15 mouse cellular contexts compared by ENCODE assay signal in genomic region chr1:7502363-7502762, GRCm38 (mm10).
"Had no signal": no experiment of that assay in that cellular context is flagged by ENCODE, and none has a peak within 500 bp of the region (broad histone marks: within the 10 kb centered on the region; RNA-seq: fewer than 3 reads in every experiment).

No protein-coding gene starts in this region.

- H3K27ac ChIP-seq: kidney, embryonic 15.5 days; limb, embryonic 12.5 days; liver, embryonic 13.5 days; macrophage; midbrain, embryonic 15.5 days; neural tube, embryonic 12.5 days; stomach, embryonic 15.5 days had no signal

- H3K4me1 ChIP-seq: kidney, embryonic 15.5 days; limb, embryonic 12.5 days; liver, embryonic 13.5 days; megakaryocyte, embryonic 14.5 days; midbrain, embryonic 15.5 days; neural tube, embryonic 12.5 days; stomach, embryonic 15.5 days had no signal

- H3K9me3 ChIP-seq: kidney, embryonic 15.5 days; limb, embryonic 12.5 days; liver, embryonic 13.5 days; midbrain, embryonic 15.5 days; neural tube, embryonic 12.5 days; stomach, embryonic 15.5 days had no signal

- H3K4me2 ChIP-seq: kidney, embryonic 15.5 days; limb, embryonic 12.5 days; liver, embryonic 13.5 days; midbrain, embryonic 11.5 days; midbrain, embryonic 15.5 days; neural tube, embryonic 12.5 days; stomach, embryonic 15.5 days had no signal

- DNase-seq: kidney, adult 11 months; kidney, postnatal 14 days; layer of hippocampus, postnatal 36 days; liver; liver, embryonic 13.5 days; liver, postnatal 0 days; thymus, postnatal 14 days had no signal

- H3K9ac ChIP-seq: kidney, embryonic 15.5 days; limb, embryonic 12.5 days; liver, embryonic 13.5 days; liver, postnatal 0 days; midbrain, embryonic 15.5 days; neural tube, embryonic 12.5 days; stomach, embryonic 15.5 days had no signal

- H3K4me3 ChIP-seq: kidney, embryonic 15.5 days; limb, embryonic 12.5 days; liver, embryonic 13.5 days; megakaryocyte, embryonic 14.5 days; midbrain, embryonic 15.5 days; neural tube, embryonic 12.5 days; stomach, embryonic 15.5 days had no signal

- H3K36me3 ChIP-seq: kidney, embryonic 15.5 days; limb, embryonic 12.5 days; liver, embryonic 13.5 days; midbrain, embryonic 15.5 days; neural tube, embryonic 12.5 days; stomach, embryonic 15.5 days had no signal

- ATAC-seq: liver, postnatal 0 days; midbrain, embryonic 15.5 days had no signal

- H3K27me3 ChIP-seq: kidney, embryonic 15.5 days; limb, embryonic 12.5 days; liver, embryonic 13.5 days; megakaryocyte, embryonic 14.5 days; midbrain, embryonic 15.5 days; neural tube, embryonic 12.5 days; stomach, embryonic 15.5 days had no signal
